Mouse (Mus musculus) thymus, adult 18-20 months (tissue): ENCODE results near the gene Mocs3.

Experiments used
- DNase-seq, 2 experiments: peaks; one replicate each; pipeline ENCODE4 v3.0.0; 2022; ENCODE audit warnings: mixed read lengths in 2 of 2

Mocs3 gene

DNA sequence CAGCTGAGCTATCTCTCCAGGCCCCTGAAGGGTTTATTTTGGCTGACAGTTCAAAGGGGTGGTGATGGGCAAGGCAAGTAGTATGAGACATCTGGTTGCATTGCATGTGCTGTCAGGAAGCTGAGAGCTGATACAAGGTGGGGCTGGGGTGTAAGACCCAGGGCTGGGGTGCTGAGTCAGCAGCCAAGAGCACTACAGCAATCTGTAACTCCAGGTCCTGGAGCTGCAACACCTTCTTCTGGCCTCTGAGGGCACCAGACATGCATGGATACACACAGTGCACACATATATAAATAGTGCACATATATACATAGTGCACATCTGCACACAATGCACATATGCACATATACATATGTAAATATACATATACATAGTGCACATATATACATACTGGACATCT, 12.4 kb downstream of the Mocs3 start:
- no peak for DNase-seq

GRCm38 (mm10) chr2:168243278-168243677, 12.9 kb downstream of the Mocs3 start:
- no peak for DNase-seq

- DNase-seq, result no peak
Measured at GRCm38 (mm10) chr2:168245571-168245970, 15.1 kb downstream of the Mocs3 start.

DNA sequence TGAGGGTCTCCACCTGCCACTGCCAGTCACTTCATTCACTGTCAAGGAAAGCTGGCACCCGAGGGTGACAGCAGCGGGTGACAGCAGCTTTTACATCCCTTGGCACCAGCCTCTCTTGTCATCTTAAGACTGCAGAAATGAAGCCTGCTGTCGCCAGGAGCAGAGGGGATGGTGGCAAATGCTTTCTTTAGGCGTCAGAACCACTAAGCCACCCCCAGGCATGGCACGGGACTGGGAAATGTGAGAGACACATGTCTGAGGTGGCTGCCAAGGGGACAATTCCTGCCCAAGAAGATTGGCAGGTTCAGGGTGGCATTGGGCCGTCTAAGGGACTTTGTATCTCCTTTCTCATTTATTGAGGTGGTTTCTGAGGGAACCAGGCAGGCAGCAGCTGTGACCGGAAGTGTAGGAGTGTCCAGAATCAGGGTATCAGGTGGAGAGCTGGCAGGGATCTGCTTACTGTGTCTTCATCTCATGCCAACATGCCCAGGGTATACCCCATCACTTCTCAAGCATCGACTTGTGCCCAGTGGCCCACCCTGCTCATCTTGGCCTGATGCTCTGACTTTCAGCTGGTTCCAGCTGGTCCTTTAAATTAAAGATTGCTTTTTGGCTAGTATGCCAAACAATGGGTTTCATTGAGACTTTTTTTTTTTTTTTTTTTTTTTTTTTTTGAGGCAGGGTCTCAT, 17.9 kb downstream of the Mocs3 start:
- no peak for DNase-seq

GRCm38 (mm10) chr2:168248856-168249245, 18.4 kb downstream of the Mocs3 start:
- no peak for DNase-seq

DNA sequence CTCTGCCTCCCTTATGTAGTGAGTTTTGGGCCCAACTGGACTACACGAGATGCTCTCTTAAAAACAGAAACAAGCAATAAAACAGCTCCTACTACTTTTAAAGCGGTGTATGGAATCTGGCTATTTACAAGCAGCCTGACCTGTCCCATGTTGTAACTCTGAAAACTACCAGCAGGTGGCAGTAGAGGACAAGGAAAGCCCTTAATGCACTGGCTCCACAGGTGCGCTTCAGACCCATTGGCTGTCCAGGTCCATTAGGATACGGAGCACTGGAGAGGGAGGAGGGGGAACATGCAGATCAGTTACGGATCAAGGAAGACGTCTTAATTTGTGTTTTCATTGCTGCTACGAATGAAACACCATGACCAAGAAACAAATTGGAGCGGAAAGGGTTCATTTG, 19.8 kb downstream of the Mocs3 start:
- DNase-seq, result peak; percentile 20 to 51

GRCm38 (mm10) chr2:168252639-168253292, 22.3 kb downstream of the Mocs3 start:
- no peak for DNase-seq

DNA sequence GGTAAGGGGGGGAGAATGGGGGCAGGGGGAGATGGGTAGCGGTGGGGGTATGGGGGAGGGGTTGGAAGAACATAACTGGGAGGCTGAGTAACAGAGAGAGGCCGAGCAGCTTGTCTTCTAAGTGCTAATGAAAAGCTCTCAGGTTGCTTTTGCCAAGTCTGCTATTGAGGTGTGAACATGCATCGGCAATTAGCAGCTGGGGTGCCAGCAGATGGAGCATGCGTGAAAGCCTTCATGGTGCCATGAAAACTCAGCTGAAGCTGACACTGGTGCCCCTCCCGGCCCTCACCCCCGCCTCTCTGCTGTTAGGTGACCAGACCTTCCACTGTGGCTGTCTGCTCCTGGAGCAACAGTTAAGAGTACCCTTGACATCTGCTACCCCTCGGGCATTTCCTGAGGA, 23.4 kb downstream of the Mocs3 start:
- no peak for DNase-seq

DNA sequence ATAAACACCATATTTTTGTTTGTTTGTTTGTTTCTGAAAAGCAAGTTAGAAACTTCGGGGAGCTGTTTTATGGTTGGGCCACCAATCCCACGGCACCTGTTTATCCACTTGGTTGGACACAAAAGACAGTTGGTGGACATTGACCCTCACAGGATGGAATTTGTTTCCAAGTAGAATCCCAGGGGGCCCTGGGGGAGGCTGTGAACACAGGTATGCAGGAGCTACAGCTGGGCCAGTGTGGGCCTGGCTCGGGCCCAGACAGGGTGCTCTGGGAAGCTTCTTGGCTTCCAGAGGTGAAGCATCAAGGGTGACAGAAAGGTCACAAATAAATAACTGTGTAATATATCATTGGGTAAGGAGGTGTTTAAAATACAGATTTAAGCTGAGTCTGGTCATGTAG, 26.1 kb downstream of the Mocs3 start:
- DNase-seq, result no peak

DNA sequence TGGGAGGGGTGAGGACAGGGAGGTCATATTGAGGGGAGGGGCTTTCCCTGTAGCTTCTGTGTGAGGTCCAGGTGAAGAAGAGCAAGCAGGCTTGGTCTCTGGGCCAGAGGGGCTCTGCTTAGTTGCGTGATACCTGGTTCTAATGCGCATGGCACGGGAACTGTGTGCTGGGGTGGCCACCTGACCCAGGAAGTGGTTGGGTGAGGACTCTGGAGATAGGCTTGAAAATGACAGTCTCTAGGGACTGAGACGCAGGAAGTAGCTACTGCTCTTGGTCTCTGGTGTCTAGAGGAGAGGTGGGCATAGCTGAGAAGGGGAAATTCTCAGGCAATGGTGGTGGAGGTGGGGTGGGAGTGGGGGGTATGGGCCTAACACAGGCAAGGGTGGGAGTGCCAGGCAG, 26.8 kb downstream of the Mocs3 start:
- no peak for DNase-seq

DNA sequence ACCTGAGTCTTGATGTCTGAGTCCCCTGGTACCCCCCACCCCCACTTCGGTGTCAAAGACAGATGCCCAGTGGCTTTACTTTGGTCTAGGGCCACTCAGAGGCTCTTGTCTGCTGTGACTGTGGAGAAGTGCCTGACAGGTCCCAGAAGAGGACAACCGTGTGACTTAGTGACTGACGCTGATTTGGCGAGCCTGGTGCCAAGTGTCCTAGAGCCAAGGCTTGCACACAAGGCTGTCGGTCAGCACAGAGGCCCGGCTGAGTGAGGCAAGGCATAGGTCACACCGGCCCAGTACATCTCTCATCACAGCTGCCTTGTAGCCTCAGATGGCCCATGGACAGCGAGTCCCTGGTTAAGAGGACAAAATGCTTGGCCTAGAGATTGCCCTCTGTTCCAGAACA, 28.6 kb downstream of the Mocs3 start:
- DNase-seq, result no peak

DNA sequence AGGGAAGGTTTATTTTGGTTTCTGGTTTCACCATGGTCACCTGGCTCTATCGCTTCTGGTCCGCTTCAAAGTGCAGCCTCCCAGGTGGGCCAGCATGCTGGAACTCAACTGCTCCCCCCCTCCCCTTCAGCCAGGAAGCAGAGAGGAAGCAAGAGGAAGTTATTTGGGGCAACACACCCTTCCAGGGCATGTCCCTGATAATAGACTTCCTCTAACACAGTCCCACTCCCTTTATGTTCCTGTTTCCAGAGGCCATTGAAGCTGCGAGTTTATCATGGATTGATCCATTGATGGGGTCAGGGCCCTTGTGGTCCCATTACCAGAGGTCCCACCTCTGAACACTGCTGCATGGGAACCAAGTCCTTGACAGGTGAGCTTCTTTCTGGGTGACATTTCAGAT, 29.7 kb downstream of the Mocs3 start:
- no peak for DNase-seq

DNA sequence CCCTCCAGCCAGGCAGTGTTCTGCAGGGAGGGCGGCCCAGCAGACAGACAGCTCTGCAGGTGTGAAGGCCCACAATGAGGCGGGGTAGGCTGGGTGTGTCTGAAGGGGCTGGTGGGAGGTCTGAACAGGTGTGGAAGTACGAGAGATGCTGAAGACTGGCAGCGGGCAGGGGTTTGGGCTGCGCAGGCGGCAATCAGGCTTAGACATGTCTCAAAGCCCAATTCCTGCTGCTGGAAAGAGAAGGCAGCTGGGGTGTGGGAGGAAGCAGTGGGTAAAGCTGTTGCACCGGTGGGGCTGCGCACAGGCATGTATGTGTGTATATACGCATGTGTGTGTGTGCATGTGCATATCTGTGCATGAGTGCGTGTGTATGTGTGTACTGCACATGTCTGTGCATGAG, 30.5 kb downstream of the Mocs3 start:
- DNase-seq, result no peak

DNA sequence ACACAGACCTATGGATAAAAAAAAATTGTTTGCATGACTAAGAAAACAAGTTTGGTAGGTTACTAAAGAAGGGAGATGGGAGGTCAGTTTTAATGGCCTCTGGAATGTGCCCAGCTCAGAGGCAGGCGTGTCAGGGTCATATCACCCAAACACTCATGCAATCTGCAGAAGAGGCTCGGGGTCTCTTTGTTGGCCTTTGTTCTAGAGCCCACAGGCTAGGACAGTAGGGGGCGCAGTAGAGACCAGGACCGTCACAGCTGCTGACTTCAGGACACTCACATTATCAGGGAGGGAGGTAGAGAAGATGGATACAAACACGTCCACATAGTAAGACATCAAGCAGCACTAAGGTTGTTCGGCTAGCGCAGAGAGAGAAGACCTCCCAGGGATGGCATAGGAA, 37.6 kb downstream of the Mocs3 start:
- no peak for DNase-seq

DNA sequence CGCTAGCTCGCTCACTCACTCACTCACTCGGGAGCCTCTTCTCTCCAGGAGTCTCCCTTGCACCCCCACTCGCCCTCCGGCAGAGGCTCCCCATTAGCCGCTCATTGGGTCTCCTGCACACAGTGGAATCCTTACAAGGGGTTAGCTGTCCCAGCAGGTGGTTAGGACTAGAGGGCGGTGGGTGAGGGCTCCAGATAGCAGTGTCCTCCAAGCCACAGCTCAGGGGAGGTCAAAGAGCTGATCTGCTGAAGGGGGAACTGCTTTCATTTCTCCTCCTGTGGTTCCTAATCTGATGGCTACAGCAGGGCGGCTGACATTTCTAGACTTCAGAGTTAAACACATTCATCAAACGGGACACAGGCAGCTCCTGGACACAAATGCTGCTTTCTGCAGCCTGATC, 43.0 kb downstream of the Mocs3 start:
- no peak for DNase-seq

DNA sequence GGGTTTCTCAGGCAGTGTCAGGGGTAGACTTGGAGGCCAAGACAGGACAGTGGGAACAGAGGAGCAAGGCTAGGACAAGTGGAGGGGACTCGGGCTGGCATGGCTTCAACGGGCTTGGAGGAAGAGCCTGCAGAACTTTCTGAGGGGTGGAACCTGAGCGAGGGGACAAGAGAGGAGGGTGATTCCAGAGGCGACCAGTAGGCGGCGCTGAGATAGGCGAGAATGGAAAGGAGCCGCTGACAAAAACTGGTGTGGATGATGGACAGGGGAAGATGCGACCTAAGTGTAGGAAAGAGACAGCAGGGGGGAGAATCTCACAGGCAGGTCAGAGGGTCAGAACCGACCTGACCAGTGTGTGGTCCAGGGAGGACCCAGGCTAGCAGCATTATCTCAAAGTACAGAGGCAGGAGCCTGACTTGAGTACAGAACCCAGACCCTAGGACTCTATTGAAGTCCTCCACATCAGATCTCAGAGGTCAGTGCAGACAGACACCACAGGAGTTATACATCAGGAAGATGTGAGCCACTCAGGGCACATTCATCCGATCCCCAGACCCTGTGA, 44.0 kb downstream of the Mocs3 start:
- peak; percentile 15 to 17 for DNase-seq

DNA sequence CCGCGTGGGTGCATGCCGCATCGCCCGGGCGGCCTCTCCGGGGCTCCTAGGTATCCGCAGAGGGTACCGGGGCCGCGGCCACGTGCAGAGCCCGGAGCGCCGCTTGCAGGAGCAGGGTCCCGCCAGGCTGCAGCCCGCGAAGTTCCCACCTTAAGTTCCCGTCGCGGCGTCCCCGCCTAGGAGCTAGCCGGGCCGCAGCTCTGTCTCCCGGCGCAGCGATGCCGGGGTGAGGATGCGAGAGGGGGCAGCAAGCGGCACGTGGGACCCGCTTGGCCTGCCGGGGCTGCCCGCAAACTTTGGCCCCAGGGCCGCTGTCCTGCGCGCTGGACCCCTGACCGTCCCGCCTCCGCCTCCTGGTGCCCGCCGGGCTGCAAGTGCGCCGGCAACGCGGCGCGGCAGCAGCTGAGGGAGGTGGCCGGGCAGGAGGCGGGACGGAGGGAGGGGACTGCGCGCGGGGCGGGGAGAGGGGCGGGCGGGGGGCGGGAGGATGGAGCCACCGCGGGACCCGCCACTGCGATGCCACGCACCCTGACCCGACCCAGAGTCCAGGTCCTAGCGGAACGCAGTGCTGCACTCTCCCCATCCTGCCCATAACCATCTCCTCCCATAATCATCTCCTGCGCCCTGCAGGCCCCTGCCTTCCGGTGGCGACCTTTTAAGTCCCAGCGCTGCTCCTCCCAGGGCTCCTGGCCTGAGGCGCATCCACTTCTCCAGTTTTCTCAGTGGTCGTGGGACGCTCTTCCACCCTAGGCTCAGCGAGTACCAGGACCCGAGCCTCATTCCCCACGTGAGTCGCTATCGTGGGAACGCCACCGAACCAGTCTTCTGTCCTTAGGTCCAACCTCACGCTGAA, 50.5 kb downstream of the Mocs3 start:
- no peak for DNase-seq

GRCm38 (mm10) chr2:168281582-168281981, 51.2 kb downstream of the Mocs3 start, which contains the start of gene Kcng1:
TSS of gene Kcng1 (minus strand) at chr2:168281736.
- no peak for DNase-seq
